Mouse (Mus musculus) megakaryocyte progenitor cell, adult 5-6 weeks (primary cell): ENCODE results near the gene Zfp235. TPM values are rescaled to one million over a fixed set of nuclear protein-coding genes. Genes with fewer than 3 reads are reported as not detected.

Source experiments
- ATAC-seq: replicated peaks from 2 replicates; pipeline ENCODE4 v1.8.0; 2016; ENCODE audit warnings: mild to moderate bottlenecking, moderate TSS enrichment, inconsistent platforms; ENCODE audit not compliant: poor library complexity
- total RNA-seq, 2 experiments: library from RNA; stranded (forward) in 1 of 2; stranded (reverse) in 1 of 2; fragments of 157-497, 149-512 nt in 1 of 2; fragments of 200-1000 nt in 1 of 2; gene quantifications; 2 replicates each; pipeline versions ENCODE4 v1.2.3 to v1.2.4; 2015 to 2017

Gene Zfp235
- total RNA-seq (2015) (9.1 and 10.3 TPM in 2 replicates), total RNA-seq (2017) (6.4 and 7.9 TPM in 2 replicates)

GRCm38 (mm10) chr7:24133996-24134828 lies at the start of gene Zfp235:
Gene Zfp235 (plus strand): TSS chr7:24134169.
- ATAC-seq = peak; percentile 100

GRCm38 (mm10) chr7:24086871-24087270 lies 47.1 kb upstream of the Zfp235 start:
- no peak for ATAC-seq

GRCm38 (mm10) chr7:24087485-24088125 lies 46.4 kb upstream of the Zfp235 start:
- no peak for ATAC-seq

- ATAC-seq = no peak
Observed at GRCm38 (mm10) chr7:24104403-24104802, 29.6 kb upstream of the Zfp235 start.

- no peak for ATAC-seq
Observed at GRCm38 (mm10) chr7:24105144-24105703, 28.7 kb upstream of the Zfp235 start.

GRCm38 (mm10) chr7:24110839-24111238 lies 23.1 kb upstream of the Zfp235 start:
- ATAC-seq = no peak

- no peak for ATAC-seq
Observed at GRCm38 (mm10) chr7:24111772-24112155, 22.2 kb upstream of the Zfp235 start.

GRCm38 (mm10) chr7:24112156-24112856 lies 21.7 kb upstream of the Zfp235 start, which contains the start of gene Zfp112:
Gene Zfp112 (plus strand): TSS chr7:24112314.
- peak; percentile 45 for ATAC-seq

GRCm38 (mm10) chr7:24113001-24113400 lies 21.0 kb upstream of the Zfp235 start:
- peak; percentile 80 for ATAC-seq

- no peak; the same call in 1 of the 2 replicates for ATAC-seq
Observed at GRCm38 (mm10) chr7:24116655-24117054, 17.3 kb upstream of the Zfp235 start.

GRCm38 (mm10) chr7:24133425-24133995 lies 459 bp upstream of the Zfp235 start:
- ATAC-seq = no peak

- ATAC-seq = peak; percentile 99
Observed at GRCm38 (mm10) chr7:24142566-24142965, 8.6 kb downstream of the Zfp235 start.

- peak; percentile 90 for ATAC-seq
Observed at GRCm38 (mm10) chr7:24153272-24153671, 19.3 kb downstream of the Zfp235 start.

- no peak for ATAC-seq
Observed at GRCm38 (mm10) chr7:24172191-24172590, 38.2 kb downstream of the Zfp235 start.

- ATAC-seq = peak; percentile 96
Observed at GRCm38 (mm10) chr7:24174618-24175336, 40.8 kb downstream of the Zfp235 start, which contains the start of gene Zfp114. Gene Zfp114 (plus strand): TSS chr7:24175060.

GRCm38 (mm10) chr7:24175337-24175711 lies 41.4 kb downstream of the Zfp235 start:
- no peak for ATAC-seq

- peak; percentile 29; the same call in 1 of the 2 replicates for ATAC-seq
Observed at GRCm38 (mm10) chr7:24187611-24188010, 53.6 kb downstream of the Zfp235 start.

GRCm38 (mm10) chr7:24188901-24189570 lies 55.1 kb downstream of the Zfp235 start:
- ATAC-seq = peak; percentile 65

GRCm38 (mm10) chr7:24189571-24189944 lies 55.6 kb downstream of the Zfp235 start:
- peak; percentile 83 for ATAC-seq
